Mouse (Mus musculus): ENCODE results near the gene Cdk5r2.

DNA sequence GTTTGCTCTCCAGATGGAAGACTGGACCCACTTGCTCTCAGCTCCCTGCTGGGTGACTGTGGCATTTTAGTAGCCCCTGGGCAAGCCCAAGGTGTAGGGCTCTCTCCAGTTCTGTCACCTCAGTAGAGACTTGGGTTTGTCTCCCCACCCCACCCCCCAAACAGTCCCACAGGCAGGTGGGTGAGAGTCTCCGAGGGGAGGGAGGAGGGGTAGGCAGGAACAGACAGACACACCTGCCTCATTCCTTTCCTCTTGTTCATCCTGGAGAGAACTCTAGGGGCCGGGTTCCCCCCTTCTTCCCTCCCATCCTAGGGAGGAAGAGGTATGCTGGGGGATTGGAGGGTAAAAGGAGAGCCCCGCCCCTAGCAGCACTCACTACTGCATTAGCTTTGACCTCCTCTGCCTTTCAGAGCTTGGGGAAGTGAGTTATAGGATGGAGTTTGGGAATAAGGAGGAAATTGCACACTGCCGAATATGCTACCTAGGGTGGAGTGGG, 49.3 kb upstream of the Cdk5r2 start:
- TF ChIP-seq POLR2A (IDR thresholded peaks at IDR 0.05; ENCODE audit: extremely low read depth, insufficient read depth, low read length) (no peak), CTCF (IDR thresholded peaks at IDR 0.05; ENCODE audit: low read depth, low read length) (no peak)
